Mouse (Mus musculus) urinary bladder, adult 18-20 months (tissue): Measurements from ENCODE around the gene Top1.
A peak's percentile ranks its signal among the peaks of the same experiment; 100 is the strongest.

Experiments
- DNase-seq, 2 experiments: peaks; one replicate each; pipeline ENCODE4 v3.0.0; 2022; ENCODE audit warnings: low spot score in 2 of 2, mixed read lengths in 2 of 2

Top1 gene

DNA sequence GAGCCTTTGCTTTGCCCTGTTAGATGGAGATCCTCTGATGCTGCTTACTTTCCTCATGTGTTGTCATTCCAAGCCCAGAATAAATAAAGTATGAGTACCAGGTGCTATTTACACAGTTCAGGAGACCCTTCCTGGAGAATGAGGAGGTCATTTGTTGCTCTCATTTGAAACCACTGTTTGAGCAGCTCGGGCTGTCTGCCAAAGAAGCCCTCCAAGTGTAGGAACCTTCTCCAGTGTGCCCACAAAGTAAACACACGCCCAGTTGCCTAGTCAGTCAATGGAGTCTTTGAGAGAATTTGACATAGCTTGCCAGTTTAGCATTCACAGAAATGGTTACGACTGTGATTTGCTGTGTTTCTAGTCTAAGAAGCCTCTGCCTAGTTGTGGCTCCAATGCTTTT is 73.1 kb downstream of the Top1 start:
- no peak for DNase-seq

GRCm38 (mm10) chr2:160722714-160723113 is 77.0 kb downstream of the Top1 start:
- DNase-seq, result no peak

DNA sequence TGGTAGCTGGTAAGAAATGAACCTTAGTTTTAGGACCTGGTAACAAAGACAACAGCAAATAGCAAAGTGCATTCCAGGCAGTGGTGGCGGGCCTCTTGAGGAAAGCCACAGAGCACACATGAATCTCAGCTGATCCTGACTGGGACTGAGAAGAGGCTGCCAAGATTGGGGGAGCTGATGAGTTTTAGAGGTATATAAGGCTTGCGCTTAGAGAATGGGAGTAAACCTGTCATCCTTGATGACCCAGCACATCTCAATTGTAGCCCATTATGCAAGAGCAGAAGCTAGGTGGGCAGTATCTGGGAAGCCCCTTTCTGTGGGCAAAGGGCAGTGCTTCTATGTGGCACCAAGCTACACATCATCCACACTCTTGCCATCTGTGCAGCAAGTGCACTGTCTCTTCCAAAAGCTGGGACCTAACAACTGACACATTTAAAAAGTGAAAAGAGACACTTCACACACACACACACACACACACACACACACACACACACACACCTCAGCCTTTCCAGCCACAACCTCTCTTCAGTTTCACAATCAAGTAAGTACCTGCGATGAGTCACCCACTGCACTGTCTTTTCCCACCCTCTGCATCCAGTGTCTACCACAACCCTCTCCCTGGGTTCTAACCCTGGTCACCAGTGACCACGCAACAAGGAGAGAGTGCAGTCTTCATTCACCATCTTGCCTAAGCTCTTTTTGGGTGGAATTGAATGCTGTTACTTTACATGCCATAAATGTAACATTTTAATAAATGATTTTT is 78.1 kb downstream of the Top1 start:
- DNase-seq, result no peak

- DNase-seq, result no peak
Observed at GRCm38 (mm10) chr2:160724536-160724935, 78.8 kb downstream of the Top1 start.

DNA sequence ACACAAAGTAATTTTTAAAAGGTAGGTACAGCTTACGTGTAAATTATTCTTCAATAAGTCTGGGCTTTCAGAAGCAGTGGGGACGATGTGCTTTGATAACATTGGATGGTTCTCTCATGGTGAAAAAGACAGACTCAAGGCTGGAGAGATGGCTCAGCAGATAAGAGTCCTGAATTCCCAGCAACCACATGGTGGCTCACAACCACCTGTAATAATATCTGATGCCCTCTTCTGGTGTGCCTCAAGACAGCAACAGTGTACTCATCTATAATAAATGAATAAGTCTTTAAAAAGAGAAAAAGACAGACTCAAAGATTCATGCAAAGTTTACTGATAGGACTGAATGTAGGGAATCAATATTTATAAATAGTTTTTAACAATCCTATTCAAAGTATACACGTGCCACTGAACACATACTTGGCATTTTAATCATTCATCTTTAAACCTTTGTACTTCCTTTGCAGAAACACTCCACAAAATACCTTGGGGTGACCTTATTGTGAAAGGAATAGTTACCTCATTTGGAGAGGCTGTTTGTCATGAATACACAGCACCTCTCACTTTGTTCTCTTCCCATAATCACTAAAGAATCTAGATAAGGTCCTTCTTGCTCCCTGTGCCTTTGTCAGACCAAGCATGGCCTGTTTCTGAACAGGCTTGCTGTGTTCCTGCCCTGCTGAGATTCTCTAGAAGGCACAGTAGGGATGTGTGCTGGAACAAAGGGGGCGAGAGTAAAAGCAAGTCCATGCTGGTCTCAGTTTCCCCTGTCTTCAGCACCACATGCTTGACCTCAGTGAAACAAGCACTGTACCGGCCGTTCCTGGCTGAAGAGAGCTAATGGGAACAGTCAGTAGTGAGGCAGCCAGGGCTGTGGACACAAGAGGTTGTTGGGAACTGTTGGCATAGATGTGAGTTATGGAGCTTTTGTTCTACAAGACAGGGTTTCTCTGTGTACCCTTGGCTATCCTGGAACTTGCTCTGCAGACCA is 80.5 kb downstream of the Top1 start:
- DNase-seq, result no peak

DNA sequence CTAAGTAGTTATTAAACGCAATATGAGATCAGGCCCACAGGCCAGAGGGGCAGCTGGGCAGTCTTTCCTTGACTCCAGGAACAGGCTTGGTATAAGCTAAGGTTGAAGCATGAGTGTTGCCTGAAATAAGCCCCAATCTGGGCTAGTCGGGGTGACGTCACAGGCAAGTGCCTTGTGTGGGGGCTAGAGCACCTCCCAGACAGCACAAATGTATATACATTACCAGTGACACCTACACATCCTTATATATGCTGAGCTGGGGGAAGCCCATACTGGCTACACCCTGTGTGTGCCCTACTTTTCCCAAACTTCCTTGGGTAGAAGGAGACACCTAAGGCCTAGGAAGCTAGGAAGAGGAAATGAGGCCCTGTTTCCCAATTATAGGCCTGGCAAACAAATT is 83.3 kb downstream of the Top1 start:
- DNase-seq, result no peak

GRCm38 (mm10) chr2:160729436-160729835 is 83.7 kb downstream of the Top1 start:
- DNase-seq, result no peak

GRCm38 (mm10) chr2:160729851-160730796 is 84.4 kb downstream of the Top1 start:
- DNase-seq, result no peak

- DNase-seq, result no peak
Observed at GRCm38 (mm10) chr2:160730797-160731116, 85.1 kb downstream of the Top1 start.

DNA sequence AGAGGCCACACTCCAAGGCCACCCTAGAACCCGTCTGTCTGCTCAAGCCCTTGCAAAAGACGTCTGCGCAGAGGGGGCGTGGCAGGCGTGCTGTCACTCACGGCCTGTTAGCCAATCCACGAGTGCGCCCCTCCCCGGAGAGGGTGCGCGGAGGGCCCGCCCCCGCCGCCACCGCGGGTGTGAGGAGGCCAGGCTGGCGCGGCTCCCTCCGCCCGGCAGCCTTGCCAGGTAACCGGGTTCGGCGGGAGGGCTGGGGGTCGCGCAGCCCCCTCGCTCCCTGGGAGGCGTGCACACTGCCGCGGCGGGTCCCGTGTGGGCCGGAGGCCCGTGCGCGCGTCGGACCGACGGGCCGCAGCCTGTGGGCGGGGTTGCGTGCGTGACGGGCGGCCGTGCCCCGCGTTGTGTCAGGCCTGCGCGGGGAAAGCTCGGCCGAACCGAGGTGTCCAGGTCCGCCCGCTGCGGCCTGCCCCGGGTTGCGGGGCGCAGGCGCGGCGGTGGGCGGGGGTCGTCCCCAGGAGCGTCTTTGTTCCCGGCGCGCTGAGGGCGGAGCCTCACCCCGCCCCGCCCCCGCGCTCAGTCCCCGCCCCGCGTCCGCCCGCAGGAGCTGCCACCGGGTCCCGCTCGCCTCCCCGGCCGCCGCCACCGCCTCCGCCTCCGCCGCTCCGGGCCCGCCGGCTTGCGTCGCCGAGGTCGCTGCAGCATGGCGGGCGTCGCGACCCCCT is 85.6 kb downstream of the Top1 start, which contains the start of gene Plcg1:
Plcg1 (plus strand) TSS at position 184 of the 722 bp plus-strand sequence.
- peak; percentile 90 to 97 for DNase-seq

DNA sequence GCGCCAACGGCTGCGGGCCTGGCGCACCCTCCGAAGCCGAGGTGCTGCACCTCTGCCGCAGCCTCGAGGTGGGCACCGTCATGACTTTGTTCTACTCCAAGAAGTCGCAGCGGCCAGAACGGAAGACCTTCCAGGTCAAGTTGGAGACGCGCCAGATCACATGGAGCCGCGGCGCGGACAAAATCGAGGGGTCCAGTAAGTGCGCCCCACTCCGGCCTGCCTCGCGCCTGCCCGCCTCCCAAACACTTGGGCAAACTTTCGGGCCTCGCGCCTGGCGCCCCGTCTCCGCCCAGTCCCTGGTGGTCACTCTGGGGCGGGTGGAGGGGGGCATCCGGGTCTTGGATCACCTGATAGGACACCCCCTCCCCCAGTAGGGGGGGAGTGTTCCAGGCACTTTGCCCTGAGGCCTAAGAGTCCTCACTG is 86.2 kb downstream of the Top1 start:
- peak; percentile 41 to 58 for DNase-seq

DNA sequence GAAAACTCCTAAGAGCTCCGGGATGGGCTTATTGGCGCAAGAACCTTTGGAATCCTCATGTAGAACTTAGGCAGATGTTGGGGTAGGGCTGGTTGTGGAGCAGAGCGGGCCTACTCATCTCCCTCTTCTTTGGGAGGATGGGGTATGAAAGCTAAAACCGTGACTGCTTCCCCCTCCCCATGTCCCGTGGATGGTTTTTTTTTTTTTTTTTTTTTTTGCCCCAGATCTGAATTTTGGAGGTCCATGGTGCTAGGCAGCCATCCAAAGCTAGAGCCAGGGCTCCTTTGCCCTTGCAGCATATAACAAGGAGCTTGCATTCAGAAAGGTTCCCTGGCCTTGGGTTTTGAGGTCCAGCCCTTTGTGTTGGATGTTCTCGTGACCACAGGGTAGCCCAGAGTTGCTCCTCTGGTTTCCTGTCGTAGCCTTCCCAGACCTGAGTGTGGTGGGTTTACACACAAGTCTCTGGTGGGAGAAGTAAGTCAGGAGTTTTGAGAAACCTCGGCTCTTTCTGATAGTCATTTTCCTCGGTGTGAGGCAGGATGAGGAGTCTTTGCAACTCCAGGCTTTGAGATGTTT is 86.8 kb downstream of the Top1 start:
- no peak for DNase-seq

- no peak for DNase-seq
Observed at GRCm38 (mm10) chr2:160733131-160733531, 87.4 kb downstream of the Top1 start.

- no peak for DNase-seq
Observed at GRCm38 (mm10) chr2:160734331-160734730, 88.6 kb downstream of the Top1 start.

GRCm38 (mm10) chr2:160735706-160736310 is 90.1 kb downstream of the Top1 start:
- no peak for DNase-seq

GRCm38 (mm10) chr2:160736466-160736865 is 90.8 kb downstream of the Top1 start:
- no peak for DNase-seq

GRCm38 (mm10) chr2:160738354-160738753 is 92.7 kb downstream of the Top1 start:
- DNase-seq, result no peak

DNA sequence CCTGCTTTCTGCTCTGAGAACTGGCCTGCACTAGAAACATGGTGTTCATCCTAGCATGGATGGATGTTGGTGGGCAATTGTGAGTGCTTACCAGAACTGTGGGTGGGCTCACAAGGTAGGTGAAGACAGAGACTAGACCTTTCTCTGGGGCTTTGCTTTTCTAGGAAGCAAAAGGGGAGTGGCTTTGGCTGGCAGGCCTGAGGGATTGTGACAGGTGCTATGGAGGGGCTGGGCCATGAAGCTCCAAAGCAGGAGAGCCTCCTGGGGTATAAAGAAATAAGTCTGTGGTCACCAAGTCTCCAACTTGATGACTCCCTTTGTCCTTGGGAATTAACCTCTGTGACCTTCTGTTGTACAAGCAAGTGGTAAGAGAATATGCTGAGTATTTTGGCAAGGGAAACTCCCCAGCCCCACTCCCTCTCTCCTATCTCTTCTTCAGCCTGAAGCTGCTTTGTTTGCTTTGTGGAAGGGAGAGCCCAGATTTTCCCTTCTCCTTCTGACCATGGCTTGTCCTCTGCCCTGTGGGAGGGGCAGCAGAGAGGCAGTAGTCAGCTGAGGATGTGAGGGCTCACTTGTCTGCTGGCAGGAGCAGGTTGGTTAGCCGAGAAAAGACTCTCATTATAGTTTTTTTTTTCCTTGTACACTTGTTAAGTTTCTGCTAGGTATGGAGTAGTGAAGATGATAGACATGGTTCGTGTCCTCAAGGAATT is 94.1 kb downstream of the Top1 start:
- no peak for DNase-seq

- no peak for DNase-seq
Observed at GRCm38 (mm10) chr2:160740521-160741156, 95.0 kb downstream of the Top1 start.
